Mouse (Mus musculus): ENCODE results near the gene Mgat4e. TPM values are rescaled to one million over a fixed set of nuclear protein-coding genes. Genes with fewer than 3 reads are reported as not detected.
"Not testable (repeated sequence)": the region's sequence is repeated elsewhere in the genome, so short reads cannot be mapped to it uniquely, and the experiment has no call there.

Mgat4e gene
- polyA plus RNA-seq, 1 experiment from 2014 or later, result not detected

DNA sequence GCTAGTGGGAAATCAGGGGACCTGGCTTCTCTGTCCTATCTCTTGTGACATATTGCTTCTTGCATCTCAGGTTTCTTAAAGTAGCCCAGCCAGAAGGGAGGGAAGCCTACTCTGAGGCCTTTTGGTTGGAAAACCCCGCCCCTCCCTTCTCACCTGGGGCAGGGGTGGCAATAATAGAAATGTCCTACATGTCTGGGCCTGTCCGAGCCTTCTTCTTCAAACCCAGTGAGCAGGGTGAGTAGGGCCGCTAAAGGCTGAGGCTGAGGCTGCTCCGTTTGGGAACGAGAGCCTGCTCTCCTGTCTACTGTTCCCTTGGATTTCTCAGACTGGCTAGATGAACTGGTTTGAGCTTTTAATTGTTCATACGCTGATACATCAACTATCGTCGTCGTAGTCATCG lies 8.9 kb downstream of the Mgat4e start:
- no peak overlapping the region for H3K27ac ChIP-seq (ENCODE audit: low read length)
- H3K9ac ChIP-seq (ENCODE audit: low read depth, low read length), result no peak overlapping the region
- H3K27me3 ChIP-seq (ENCODE audit: control insufficient read depth, insufficient read depth, low read depth, low read length), result no peaks in the 10 kb centered on the region
- no peak overlapping the region for H3K4me3 ChIP-seq (ENCODE audit: low read depth, low read length)
- peaks cover 5% of the 10 kb centered on the region for H3K4me1 ChIP-seq (ENCODE audit: control insufficient read depth, low read depth, low read length)
- no peaks in the 10 kb centered on the region for H3K9me3 ChIP-seq (replicated peaks; ENCODE audit: control insufficient read depth, low read length)
- H3K4me2 ChIP-seq (ENCODE audit: low read depth, low read length), result no peak overlapping the region
- no peak for ATAC-seq (ENCODE audit: low read depth)
- 79% methylated on average over 10 of the region's 10 CpGs for WGBS (ENCODE audit: insufficient replicate concordance)
- H3K36me3 ChIP-seq (ENCODE audit: control insufficient read depth, insufficient read depth), result no peaks in the 10 kb centered on the region

DNA sequence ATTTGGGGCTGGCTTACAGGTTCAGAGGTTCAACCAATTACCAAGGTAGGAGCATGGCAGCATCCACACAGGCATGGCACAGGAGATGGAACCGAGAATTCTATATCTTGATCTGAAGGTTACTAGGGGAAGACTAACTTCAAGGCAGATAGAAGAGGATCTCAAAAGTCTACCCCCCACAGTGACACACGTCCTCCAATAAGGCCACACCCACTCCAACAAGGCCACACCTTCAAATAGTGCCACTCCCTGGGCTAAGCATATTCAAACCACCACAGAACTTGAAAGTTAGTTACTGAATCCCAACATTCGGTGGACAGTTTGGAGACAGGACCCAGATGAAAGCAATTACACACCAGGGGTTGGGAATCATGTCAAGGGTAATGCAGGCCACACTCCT lies 14.0 kb downstream of the Mgat4e start:
- Histone ChIP-seq H3K36me3 (ENCODE audit: control insufficient read depth, insufficient read depth) (no peaks in the 10 kb centered on the region), H3K9ac (ENCODE audit: low read depth, low read length) (no peak overlapping the region), H3K9me3 (replicated peaks; ENCODE audit: control insufficient read depth, low read length) (no peaks in the 10 kb centered on the region), H3K27ac (ENCODE audit: low read length) (no peak overlapping the region), H3K4me3 (ENCODE audit: low read depth, low read length) (no peak overlapping the region), H3K4me2 (ENCODE audit: low read depth, low read length) (no peak overlapping the region), H3K4me1 (ENCODE audit: control insufficient read depth, low read depth, low read length) (peaks cover 6% of the 10 kb centered on the region), H3K27me3 (ENCODE audit: control insufficient read depth, insufficient read depth, low read depth, low read length) (no peaks in the 10 kb centered on the region)
- ATAC-seq (ENCODE audit: low read depth), result peak; percentile 37; the same call in 1 of the 2 replicates
- 43% methylated on average over 3 of the region's 3 CpGs for WGBS (ENCODE audit: insufficient replicate concordance)

DNA sequence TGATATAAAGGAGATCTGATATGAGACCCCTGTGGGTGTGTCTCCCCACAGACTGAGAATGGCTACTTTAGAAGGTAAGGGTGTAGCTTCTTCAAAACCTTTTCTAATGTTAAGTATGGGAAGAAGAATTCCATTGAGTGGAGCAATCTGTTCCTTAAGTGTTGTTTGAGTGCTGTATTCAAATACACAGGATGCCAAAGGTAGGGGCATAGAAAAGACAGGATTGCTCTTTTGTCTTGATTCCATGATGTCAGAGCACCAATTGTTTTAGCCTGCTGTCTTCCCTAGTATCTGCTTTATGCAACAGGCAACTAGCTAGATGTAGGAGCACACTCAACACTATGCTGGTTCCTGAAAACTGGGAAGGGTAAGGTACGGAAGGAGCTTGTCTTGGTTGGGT lies 14.4 kb downstream of the Mgat4e start:
- H3K4me1 ChIP-seq (ENCODE audit: control insufficient read depth, low read depth, low read length), result peaks cover 6% of the 10 kb centered on the region
- H3K27ac ChIP-seq (ENCODE audit: low read length), result no peak overlapping the region
- H3K36me3 ChIP-seq (ENCODE audit: control insufficient read depth, insufficient read depth), result no peaks in the 10 kb centered on the region
- no peak for ATAC-seq (ENCODE audit: low read depth)
- no peaks in the 10 kb centered on the region for H3K27me3 ChIP-seq (ENCODE audit: control insufficient read depth, insufficient read depth, low read depth, low read length)
- H3K4me3 ChIP-seq (ENCODE audit: low read depth, low read length), result no peak overlapping the region
- H3K9me3 ChIP-seq (replicated peaks; ENCODE audit: control insufficient read depth, low read length), result no peaks in the 10 kb centered on the region
- H3K4me2 ChIP-seq (ENCODE audit: low read depth, low read length), result no peak overlapping the region
- WGBS (ENCODE audit: insufficient replicate concordance), result 91% methylated on average over 1 of the region's 1 CpGs
- no peak overlapping the region for H3K9ac ChIP-seq (ENCODE audit: low read depth, low read length)

DNA sequence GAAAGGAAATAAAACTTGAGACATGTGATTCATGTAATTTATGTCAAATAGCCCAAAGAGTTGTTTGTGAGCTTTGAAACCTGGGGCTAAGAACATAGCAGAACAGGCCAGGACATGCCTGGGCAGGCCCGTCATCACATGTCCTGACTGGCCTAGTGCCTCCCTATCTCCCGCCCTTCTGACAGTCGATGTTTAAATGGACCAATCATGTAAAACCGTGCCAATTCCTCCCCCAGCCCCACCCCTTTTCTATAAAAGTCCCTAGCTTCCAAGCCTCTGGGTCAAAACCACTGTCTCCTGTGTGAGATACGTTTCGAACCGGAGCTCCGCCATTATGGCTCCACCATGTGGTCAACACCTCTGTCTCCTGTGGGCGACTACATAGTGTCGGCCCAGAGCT lies 15.8 kb downstream of the Mgat4e start:
- H3K4me2 ChIP-seq (ENCODE audit: low read depth, low read length); H3K4me1 ChIP-seq (ENCODE audit: control insufficient read depth, low read depth, low read length); H3K9me3 ChIP-seq (replicated peaks; ENCODE audit: control insufficient read depth, low read length); H3K36me3 ChIP-seq (ENCODE audit: control insufficient read depth, insufficient read depth); ATAC-seq (ENCODE audit: low read depth); H3K27ac ChIP-seq (ENCODE audit: low read length); H3K4me3 ChIP-seq (ENCODE audit: low read depth, low read length); H3K27me3 ChIP-seq (ENCODE audit: control insufficient read depth, insufficient read depth, low read depth, low read length); H3K9ac ChIP-seq (ENCODE audit: low read depth, low read length): not testable (repeated sequence)
- WGBS (ENCODE audit: insufficient replicate concordance), result 87% methylated on average over 10 of the region's 10 CpGs

DNA sequence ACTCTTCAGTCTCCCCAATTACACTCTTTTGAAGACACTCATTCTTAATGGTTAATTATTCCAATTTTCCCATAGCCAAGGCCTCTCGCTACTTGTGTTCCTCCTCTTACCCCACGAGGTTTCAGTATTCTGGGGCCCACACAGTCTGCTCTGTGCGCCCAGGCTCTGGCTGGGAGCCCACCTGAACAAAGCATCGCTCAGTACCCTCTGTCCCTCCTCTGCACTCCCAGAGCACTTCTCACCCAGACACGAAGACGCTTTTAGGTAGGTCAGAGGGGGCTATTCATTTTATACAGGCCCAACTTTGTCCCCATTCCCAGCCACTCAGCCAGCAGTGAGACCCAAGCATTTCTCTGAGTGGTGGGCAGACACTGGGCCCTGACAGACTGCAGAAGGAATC lies 18.9 kb downstream of the Mgat4e start:
- no peak for ATAC-seq (ENCODE audit: low read depth)
- 74% methylated on average over 6 of the region's 6 CpGs for WGBS (ENCODE audit: insufficient replicate concordance)
- no peak overlapping the region for H3K27ac ChIP-seq (ENCODE audit: low read length)

DNA sequence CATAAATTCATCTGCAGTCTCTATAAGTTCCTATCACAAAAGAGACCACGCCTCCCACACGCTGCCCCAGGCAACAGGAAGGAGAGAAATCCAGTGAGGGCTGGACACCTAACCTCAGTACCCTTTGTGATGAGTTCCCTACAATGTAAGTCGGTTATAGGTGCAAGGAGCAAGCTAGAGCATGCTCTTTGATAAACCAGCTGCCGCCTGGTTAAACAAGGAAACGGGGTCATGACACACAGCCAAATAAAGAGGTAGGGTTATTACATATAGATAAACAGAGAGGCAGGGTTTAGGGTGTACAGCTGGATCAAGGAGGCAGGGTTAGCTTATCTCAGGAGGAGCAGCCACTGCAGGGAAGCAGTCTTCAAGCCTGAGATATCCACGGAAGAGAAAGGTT lies 22.7 kb downstream of the Mgat4e start:
- no peaks in the 10 kb centered on the region for H3K36me3 ChIP-seq (ENCODE audit: control insufficient read depth, insufficient read depth)
- H3K9ac ChIP-seq (ENCODE audit: low read depth, low read length), result peak overlapping the region; percentile 65
- ATAC-seq (ENCODE audit: low read depth), result peak; percentile 99
- peaks cover 19% of the 10 kb centered on the region for H3K4me1 ChIP-seq (ENCODE audit: control insufficient read depth, low read depth, low read length)
- H3K27ac ChIP-seq (ENCODE audit: low read length), result peak overlapping the region; percentile 92
- WGBS (ENCODE audit: insufficient replicate concordance), result 18% methylated on average over 6 of the region's 6 CpGs
- peak overlapping the region; percentile 37 for H3K4me3 ChIP-seq (ENCODE audit: low read depth, low read length)
- H3K27me3 ChIP-seq (ENCODE audit: control insufficient read depth, insufficient read depth, low read depth, low read length), result no peaks in the 10 kb centered on the region
- H3K9me3 ChIP-seq (replicated peaks; ENCODE audit: control insufficient read depth, low read length), result no peaks in the 10 kb centered on the region
- peak overlapping the region; percentile 69 for H3K4me2 ChIP-seq (ENCODE audit: low read depth, low read length)

More for the DNA sequence above, 18.9 kb downstream of the Mgat4e start:
- Histone ChIP-seq H3K4me1 (ENCODE audit: control insufficient read depth, low read depth, low read length) (peaks cover 20% of the 10 kb centered on the region), H3K27me3 (ENCODE audit: control insufficient read depth, insufficient read depth, low read depth, low read length) (no peaks in the 10 kb centered on the region), H3K4me2 (ENCODE audit: low read depth, low read length) (no peak overlapping the region), H3K9ac (ENCODE audit: low read depth, low read length) (no peak overlapping the region), H3K9me3 (replicated peaks; ENCODE audit: control insufficient read depth, low read length) (no peaks in the 10 kb centered on the region), H3K4me3 (ENCODE audit: low read depth, low read length) (no peak overlapping the region), H3K36me3 (ENCODE audit: control insufficient read depth, insufficient read depth) (no peaks in the 10 kb centered on the region)

DNA sequence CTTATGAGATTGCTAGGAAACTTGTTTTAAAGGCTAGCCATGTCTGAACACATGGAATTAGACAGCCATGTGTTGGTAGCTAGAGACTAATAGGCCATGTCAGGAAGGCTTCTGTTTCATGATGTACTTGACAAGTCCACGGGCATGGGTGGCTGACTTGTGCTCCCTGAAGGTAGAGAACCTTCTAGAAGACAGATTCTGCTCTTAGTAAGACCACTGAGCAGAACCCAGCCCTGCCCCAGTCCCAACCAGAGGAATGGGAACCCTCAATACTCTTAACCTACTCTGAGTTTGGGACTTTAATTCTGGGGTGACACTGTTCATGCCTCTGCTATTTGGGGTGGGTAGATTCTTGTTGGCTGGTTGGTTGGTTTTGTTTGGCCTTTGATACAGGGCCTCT lies 24.5 kb downstream of the Mgat4e start:
- Histone ChIP-seq H3K27ac (ENCODE audit: low read length) (no peak overlapping the region), H3K4me1 (ENCODE audit: control insufficient read depth, low read depth, low read length) (peaks cover 33% of the 10 kb centered on the region)

DNA sequence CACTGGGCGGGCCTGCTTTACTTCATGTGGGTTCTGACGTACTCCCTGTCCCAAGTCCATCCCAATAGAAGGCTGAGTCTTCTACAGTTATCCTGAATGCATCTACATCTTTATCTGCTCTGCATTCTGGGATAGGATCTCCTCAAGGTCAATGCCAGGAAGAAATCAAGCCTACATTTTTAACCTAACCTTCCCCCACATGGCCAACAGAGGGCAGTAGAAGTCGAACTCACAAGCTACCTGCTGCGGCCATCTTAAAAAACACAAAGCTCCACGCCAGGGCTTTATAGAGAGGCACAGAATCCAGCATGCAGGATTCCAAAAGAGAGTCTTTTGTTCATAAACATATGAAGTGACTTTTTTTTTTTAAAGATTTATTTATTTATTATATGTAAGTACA lies 25.1 kb downstream of the Mgat4e start:
- Histone ChIP-seq H3K27me3 (ENCODE audit: control insufficient read depth, insufficient read depth, low read depth, low read length) (no peaks in the 10 kb centered on the region), H3K27ac (ENCODE audit: low read length) (no peak overlapping the region), H3K4me1 (ENCODE audit: control insufficient read depth, low read depth, low read length) (peaks cover 35% of the 10 kb centered on the region), H3K4me2 (ENCODE audit: low read depth, low read length) (no peak overlapping the region), H3K9me3 (replicated peaks; ENCODE audit: control insufficient read depth, low read length) (no peaks in the 10 kb centered on the region), H3K4me3 (ENCODE audit: low read depth, low read length) (no peak overlapping the region), H3K36me3 (ENCODE audit: control insufficient read depth, insufficient read depth) (no peaks in the 10 kb centered on the region), H3K9ac (ENCODE audit: low read depth, low read length) (no peak overlapping the region)
- no peak for ATAC-seq (ENCODE audit: low read depth)
- 60% methylated on average over 5 of the region's 5 CpGs for WGBS (ENCODE audit: insufficient replicate concordance)

More for the DNA sequence above, 24.5 kb downstream of the Mgat4e start:
- Histone ChIP-seq H3K4me3 (ENCODE audit: low read depth, low read length) (no peak overlapping the region), H3K9ac (ENCODE audit: low read depth, low read length) (no peak overlapping the region), H3K27me3 (ENCODE audit: control insufficient read depth, insufficient read depth, low read depth, low read length) (no peaks in the 10 kb centered on the region), H3K4me2 (ENCODE audit: low read depth, low read length) (no peak overlapping the region), H3K36me3 (ENCODE audit: control insufficient read depth, insufficient read depth) (no peaks in the 10 kb centered on the region), H3K9me3 (replicated peaks; ENCODE audit: control insufficient read depth, low read length) (no peaks in the 10 kb centered on the region)
- ATAC-seq (ENCODE audit: low read depth), result no peak
- 74% methylated on average over 1 of the region's 1 CpGs for WGBS (ENCODE audit: insufficient replicate concordance)

DNA sequence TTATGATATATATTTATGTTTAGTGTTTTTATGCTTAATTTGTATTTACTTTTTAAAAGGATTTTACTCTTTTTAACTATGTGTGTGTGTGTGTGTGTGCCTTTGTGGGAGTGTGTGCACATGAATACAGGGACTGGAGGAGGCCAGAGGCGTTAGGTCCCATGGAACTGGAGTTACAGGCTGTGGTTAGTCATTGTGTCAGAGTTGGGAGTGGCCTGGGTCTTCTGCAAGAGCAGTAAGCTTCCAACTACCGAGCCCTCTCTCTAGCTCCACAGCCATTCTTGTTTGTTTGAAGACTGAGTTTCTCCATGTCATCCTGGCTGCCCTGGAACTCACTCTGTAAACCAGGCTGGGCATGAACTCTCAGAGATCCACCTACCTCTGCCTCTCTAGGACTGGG lies 27.2 kb downstream of the Mgat4e start:
- Histone ChIP-seq H3K27me3 (ENCODE audit: control insufficient read depth, insufficient read depth, low read depth, low read length) (no peaks in the 10 kb centered on the region), H3K4me3 (ENCODE audit: low read depth, low read length) (no peak overlapping the region), H3K4me1 (ENCODE audit: control insufficient read depth, low read depth, low read length) (peaks cover 31% of the 10 kb centered on the region), H3K9me3 (replicated peaks; ENCODE audit: control insufficient read depth, low read length) (no peaks in the 10 kb centered on the region), H3K9ac (ENCODE audit: low read depth, low read length) (no peak overlapping the region), H3K4me2 (ENCODE audit: low read depth, low read length) (no peak overlapping the region), H3K36me3 (ENCODE audit: control insufficient read depth, insufficient read depth) (no peaks in the 10 kb centered on the region), H3K27ac (ENCODE audit: low read length) (no peak overlapping the region)
- WGBS (ENCODE audit: insufficient replicate concordance), result 29% methylated on average over 2 of the region's 2 CpGs
- ATAC-seq (ENCODE audit: low read depth), result no peak

Data from liver, embryonic 16.5 days (tissue).